Mouse (Mus musculus): ENCODE measurements around the gene Kcnk6.
"Not testable (repeated sequence)": the region's sequence is repeated elsewhere in the genome, so short reads cannot be mapped to it uniquely, and the experiment has no call there.

- TF ChIP-seq CTCF (IDR thresholded peaks at IDR 0.05; ENCODE audit: low read depth, low read length); POLR2A (IDR thresholded peaks at IDR 0.05; ENCODE audit: insufficient read depth, low read length); EP300 (IDR thresholded peaks at IDR 0.05; ENCODE audit: insufficient read depth, low read depth, low read length): not testable (repeated sequence)
Measured at GRCm38 (mm10) chr7:29211013-29211412, 21.3 kb downstream of the Kcnk6 start.
